Mouse (Mus musculus) stomach, embryonic 14.5 days (tissue): Measurements from ENCODE around the gene Mrpl17. TPM values are rescaled to one million over a fixed set of nuclear protein-coding genes. Genes with fewer than 3 reads are reported as not detected.

Source experiments
- ATAC-seq: fragments of 200-750 bp; cut with Nextera tagmentation; 2 replicates; pipeline ENCODE4 v1.8.0; 2017; ENCODE audit warnings: low read depth, moderate TSS enrichment; ENCODE audit not compliant: insufficient number of reproducible peaks, insufficient read depth, low FRiP score
- H3K27ac ChIP-seq: fragments of 300-500 bp; sonication (generic); 2 replicates; pipeline ENCODE4 v1.5.1; 2014; ENCODE audit warnings: mild to moderate bottlenecking, low read length, moderate library complexity, mixed read lengths
- H3K27me3 ChIP-seq: fragments of 300-500 bp; sonication (generic); 2 replicates; pipeline ENCODE4 v1.6.1; 2014; ENCODE audit warnings: low read length, control low read depth, mixed read lengths; ENCODE audit not compliant: control insufficient read depth, insufficient read depth
- H3K36me3 ChIP-seq: fragments of 300-500 bp; sonication (generic); 2 replicates; pipeline ENCODE4 v1.6.1; 2014; ENCODE audit warnings: mild to moderate bottlenecking, control low read depth, low read length, moderate library complexity, mixed read lengths; ENCODE audit not compliant: control insufficient read depth, insufficient read depth
- H3K4me1 ChIP-seq: fragments of 300-500 bp; sonication (generic); 2 replicates; pipeline ENCODE4 v1.6.1; 2014; ENCODE audit warnings: low read length, control low read depth, mixed read lengths; ENCODE audit not compliant: control insufficient read depth, insufficient read depth
- H3K4me2 ChIP-seq: fragments of 300-500 bp; sonication (generic); replicated peaks from 2 replicates; pipeline ENCODE4 v1.6.1; 2014; ENCODE audit warnings: low read depth, low read length, control low read depth
- H3K4me3 ChIP-seq: fragments of 300-500 bp; sonication (generic); 2 replicates; pipeline ENCODE4 v1.5.1; 2014; ENCODE audit warnings: low read depth, low read length, control low read depth
- H3K9ac ChIP-seq: fragments of 300-500 bp; sonication (generic); replicated peaks from 2 replicates; pipeline ENCODE4 v1.6.1; 2014; ENCODE audit warnings: low read depth, mild to moderate bottlenecking, control low read depth, low read length, moderate library complexity, mixed read lengths
- H3K9me3 ChIP-seq: fragments of 300-500 bp; sonication (generic); 2 replicates; pipeline ENCODE4 v1.6.1; 2016; ENCODE audit warnings: low read depth, low read length, control low read depth; ENCODE audit not compliant: control insufficient read depth
- WGBS: fragments of 180-500 bp; shearing (Covaris S2); extraction: QIAGEN DNeasy Blood & Tissue Kit; methylation state at CpG from one replicate; pipeline ENCODE4 v1.1.7; 2014; 5-methylcytosine and 5-hydroxymethylcytosine counted together
- polyA plus RNA-seq: library from polyadenylated mRNA; unstranded; fragments of >200 nt; fragmentation: Nextera tagmentation; extraction: Ambion mirVana; gene quantifications from 2 replicates; pipeline ENCODE4 v1.2.1, GENCODE M21; 2014

Gene Mrpl17
- polyA plus RNA-seq, 1 experiment from 2014 or later, result 349 TPM

GRCm38 (mm10) chr7:105796972-105797371 is 13.9 kb downstream of the Mrpl17 start:
- Histone ChIP-seq H3K9me3 (no peaks in the 10 kb centered on the region), H3K27me3 (no peaks in the 10 kb centered on the region), H3K4me3 (no peak overlapping the region), H3K4me1 (no peaks in the 10 kb centered on the region), H3K4me2 (no peak overlapping the region), H3K27ac (no peak overlapping the region), H3K36me3 (no peaks in the 10 kb centered on the region), H3K9ac (no peak overlapping the region)
- ATAC-seq, result no peak
- WGBS, result 98% methylated on average over 3 of the region's 3 CpGs

DNA sequence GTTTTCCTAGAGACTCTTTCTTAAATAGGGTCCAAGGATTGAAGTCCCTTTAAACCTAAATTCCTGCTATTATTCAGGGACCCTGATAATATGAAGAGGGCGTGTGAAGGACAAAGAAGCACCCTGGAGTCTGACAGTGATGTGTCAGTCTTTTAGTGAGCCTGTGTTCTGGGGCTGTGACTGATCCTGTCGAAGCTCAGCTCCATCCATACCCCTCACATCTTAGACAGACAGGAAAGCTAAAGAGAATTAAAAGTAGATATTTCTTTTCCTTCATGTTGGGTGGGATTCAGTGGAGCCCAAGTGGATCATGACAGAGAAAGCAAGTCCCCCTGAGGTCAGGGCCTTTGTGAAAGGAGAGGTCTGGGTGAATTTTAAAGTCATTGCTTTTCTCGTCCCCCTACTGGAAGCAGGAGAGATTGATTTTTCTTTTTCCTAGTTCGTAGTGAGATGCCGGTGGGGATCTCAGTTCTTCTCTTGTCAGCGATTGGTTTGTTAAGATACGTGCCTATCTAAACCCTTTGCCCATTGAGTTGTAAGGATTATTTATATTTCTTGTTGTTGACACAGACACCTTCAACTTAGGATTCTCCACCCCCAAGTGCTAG is 15.0 kb downstream of the Mrpl17 start:
- ATAC-seq, result no peak
- no peaks in the 10 kb centered on the region for H3K36me3 ChIP-seq
- H3K9ac ChIP-seq, result no peak overlapping the region
- H3K9me3 ChIP-seq, result no peaks in the 10 kb centered on the region
- no peaks in the 10 kb centered on the region for H3K27me3 ChIP-seq
- WGBS, result 30% methylated on average over 7 of the region's 7 CpGs
- H3K4me3 ChIP-seq, result no peak overlapping the region
- no peak overlapping the region for H3K4me2 ChIP-seq
- no peaks in the 10 kb centered on the region for H3K4me1 ChIP-seq
- H3K27ac ChIP-seq, result no peak overlapping the region

GRCm38 (mm10) chr7:105793701-105794100 is 17.2 kb downstream of the Mrpl17 start:
- 77% methylated on average over 7 of the region's 7 CpGs for WGBS
- Histone ChIP-seq H3K4me3 (no peak overlapping the region), H3K4me2 (no peak overlapping the region), H3K36me3 (no peaks in the 10 kb centered on the region), H3K27ac (no peak overlapping the region), H3K9ac (no peak overlapping the region), H3K9me3 (no peaks in the 10 kb centered on the region), H3K27me3 (no peaks in the 10 kb centered on the region), H3K4me1 (no peaks in the 10 kb centered on the region)
- ATAC-seq, result no peak

- Histone ChIP-seq H3K9me3 (no peaks in the 10 kb centered on the region), H3K27me3 (no peaks in the 10 kb centered on the region), H3K27ac (no peak overlapping the region), H3K4me1 (0 out of 2 replicates have a peak, but pooled peaks cover 2% of the 10 kb centered on the region), H3K9ac (no peak overlapping the region), H3K4me2 (no peak overlapping the region), H3K4me3 (no peak overlapping the region), H3K36me3 (no peaks in the 10 kb centered on the region)
- WGBS, result 82% methylated on average over 1 of the region's 1 CpGs
- ATAC-seq, result no peak
Measured at GRCm38 (mm10) chr7:105791147-105791546, 19.8 kb downstream of the Mrpl17 start.

DNA sequence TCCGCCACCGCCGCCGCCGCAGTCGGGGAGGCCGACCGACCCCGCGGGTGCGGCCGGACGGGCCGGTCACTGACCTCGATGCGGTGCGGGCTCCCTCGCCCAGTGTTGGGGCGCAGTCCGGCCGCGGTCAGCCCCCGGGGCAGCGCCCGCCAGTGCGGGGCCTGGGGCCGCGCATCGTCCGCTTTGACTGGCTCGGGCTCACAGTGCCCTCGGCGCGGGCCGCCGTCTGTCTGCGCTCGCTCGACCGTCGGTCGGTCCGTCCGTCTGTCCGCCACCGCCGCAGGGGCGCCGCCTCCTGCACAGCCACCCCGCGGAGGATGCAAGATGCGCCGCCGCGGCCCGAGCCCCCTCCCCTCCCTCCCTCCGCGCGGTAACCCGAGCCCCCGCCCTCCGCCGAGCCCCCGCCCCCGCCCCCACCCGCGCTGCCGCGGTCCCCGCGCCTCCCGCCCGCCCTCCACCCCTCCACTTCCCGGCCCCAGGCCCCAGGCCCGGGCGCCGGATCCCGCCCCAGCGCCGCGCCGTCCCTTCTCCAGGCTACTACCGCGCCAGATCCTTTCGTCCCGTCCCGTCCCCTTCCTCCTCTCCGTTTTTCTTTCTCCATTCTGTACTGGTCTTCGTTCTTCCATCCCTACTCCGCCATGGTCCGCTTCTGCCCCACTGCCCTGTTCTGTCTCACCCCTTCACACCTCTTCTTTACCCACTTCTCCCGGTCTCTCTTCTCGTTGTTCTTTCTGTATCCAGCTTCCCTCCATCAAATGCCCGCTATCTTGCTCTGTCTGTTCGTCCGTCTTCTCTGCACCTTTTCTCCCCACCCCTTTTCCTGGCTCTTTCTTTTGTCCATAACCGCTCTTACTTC is 23.4 kb downstream of the Mrpl17 start, which contains the start of gene Dchs1:
TSS of gene Dchs1 (minus strand) at position 370 of the 856 bp plus-strand sequence.
- Histone ChIP-seq H3K4me1 (peaks cover 23% of the 10 kb centered on the region), H3K4me3 (peak within 1 kb of the TSS; percentile 83), H3K9me3 (no peaks in the 10 kb centered on the region), H3K4me2 (peak within 1 kb of the TSS; percentile 70), H3K36me3 (no peaks in the 10 kb centered on the region), H3K27me3 (no peaks in the 10 kb centered on the region), H3K27ac (peak within 1 kb of the TSS; percentile 89), H3K9ac (peak within 1 kb of the TSS; percentile 98)
- peak; percentile 82 for ATAC-seq
- under 1% methylated on average over 63 of the region's 97 CpGs for WGBS

GRCm38 (mm10) chr7:105786506-105787284 is 24.2 kb downstream of the Mrpl17 start:
- peak overlapping the region; percentile 89 for H3K27ac ChIP-seq
- H3K9ac ChIP-seq, result peak overlapping the region; percentile 98
- peak; percentile 35 for ATAC-seq
- H3K9me3 ChIP-seq, result no peaks in the 10 kb centered on the region
- H3K36me3 ChIP-seq, result no peaks in the 10 kb centered on the region; the same call in 1 of the 2 replicates
- 5% methylated on average over 20 of the region's 20 CpGs for WGBS
- H3K4me1 ChIP-seq, result peaks cover 23% of the 10 kb centered on the region
- H3K27me3 ChIP-seq, result no peaks in the 10 kb centered on the region
- peak overlapping the region; percentile 83 for H3K4me3 ChIP-seq
- H3K4me2 ChIP-seq, result peak overlapping the region; percentile 70

GRCm38 (mm10) chr7:105784556-105784955 is 26.3 kb downstream of the Mrpl17 start:
- no peaks in the 10 kb centered on the region for H3K27me3 ChIP-seq
- 17% methylated on average over 4 of the region's 4 CpGs for WGBS
- H3K9ac ChIP-seq, result no peak overlapping the region
- no peak overlapping the region for H3K4me3 ChIP-seq
- H3K9me3 ChIP-seq, result no peaks in the 10 kb centered on the region
- H3K4me1 ChIP-seq, result peaks cover 23% of the 10 kb centered on the region
- H3K36me3 ChIP-seq, result peaks cover 5% of the 10 kb centered on the region; the same call in 1 of the 2 replicates
- ATAC-seq, result no peak
- peak overlapping the region; percentile 70 for H3K4me2 ChIP-seq
- H3K27ac ChIP-seq, result no peak overlapping the region

- WGBS, result 43% methylated on average over 4 of the region's 4 CpGs
- no peak overlapping the region for H3K4me3 ChIP-seq
- no peak overlapping the region for H3K4me2 ChIP-seq
- H3K36me3 ChIP-seq, result peaks cover 5% of the 10 kb centered on the region; the same call in 1 of the 2 replicates
- no peak for ATAC-seq
- no peak overlapping the region for H3K27ac ChIP-seq
- H3K4me1 ChIP-seq, result peaks cover 30% of the 10 kb centered on the region
- H3K9me3 ChIP-seq, result no peaks in the 10 kb centered on the region
- H3K9ac ChIP-seq, result no peak overlapping the region
- no peaks in the 10 kb centered on the region for H3K27me3 ChIP-seq
Measured at GRCm38 (mm10) chr7:105783861-105784260, 27.0 kb downstream of the Mrpl17 start.
